Mouse (Mus musculus): ENCODE measurements at regions not wholly inside any gene's neighbourhood (a gene's known extent, or its start where the extent isn't known, plus 50 kb on each side); places are given as distances from the start of the nearest gene placed in this dataset.

GRCm38 (mm10) chr7:145067366-145067765, 127.6 kb upstream of the Ccnd1 start:
- H3K27me3 ChIP-seq (ENCODE audit: control insufficient read depth, insufficient read depth, low read depth, low read length) = no peaks in the 10 kb centered on the region
- no peak overlapping the region for H3K4me3 ChIP-seq (ENCODE audit: low read depth, low read length)
- no peak overlapping the region for H3K4me2 ChIP-seq (ENCODE audit: low read length)
- no peak for ATAC-seq
- H3K36me3 ChIP-seq (ENCODE audit: control insufficient read depth, insufficient read depth, low read length) = no peaks in the 10 kb centered on the region
- H3K4me1 ChIP-seq (ENCODE audit: control insufficient read depth, insufficient read depth, low read length) = no peaks in the 10 kb centered on the region
- WGBS = 62% methylated on average over 3 of the region's 3 CpGs
- H3K27ac ChIP-seq (ENCODE audit: low read length) = no peak overlapping the region
- H3K9ac ChIP-seq (ENCODE audit: low read depth, low read length) = no peak overlapping the region
- no peaks in the 10 kb centered on the region for H3K9me3 ChIP-seq (replicated peaks; ENCODE audit: control insufficient read depth, low read length, poor library complexity, severe bottlenecking)

GRCm38 (mm10) chr7:145056320-145056719, 116.6 kb upstream of the Ccnd1 start:
- Histone ChIP-seq H3K4me1 (ENCODE audit: control insufficient read depth, insufficient read depth, low read length) (no peaks in the 10 kb centered on the region), H3K4me3 (ENCODE audit: low read depth, low read length) (no peak overlapping the region), H3K4me2 (ENCODE audit: low read length) (no peak overlapping the region), H3K9ac (ENCODE audit: low read depth, low read length) (no peak overlapping the region), H3K9me3 (replicated peaks; ENCODE audit: control insufficient read depth, low read length, poor library complexity, severe bottlenecking) (peaks cover 4% of the 10 kb centered on the region), H3K36me3 (ENCODE audit: control insufficient read depth, insufficient read depth, low read length) (no peaks in the 10 kb centered on the region), H3K27ac (ENCODE audit: low read length) (no peak overlapping the region), H3K27me3 (ENCODE audit: control insufficient read depth, insufficient read depth, low read depth, low read length) (no peaks in the 10 kb centered on the region)
- WGBS = 66% methylated on average over 7 of the region's 7 CpGs
- ATAC-seq = no peak

GRCm38 (mm10) chr7:145051616-145052015, 111.9 kb upstream of the Ccnd1 start:
- no peaks in the 10 kb centered on the region for H3K4me1 ChIP-seq (ENCODE audit: control insufficient read depth, insufficient read depth, low read length)
- no peak overlapping the region for H3K4me3 ChIP-seq (ENCODE audit: low read depth, low read length)
- H3K27ac ChIP-seq (ENCODE audit: low read length) = no peak overlapping the region
- H3K27me3 ChIP-seq (ENCODE audit: control insufficient read depth, insufficient read depth, low read depth, low read length) = no peaks in the 10 kb centered on the region
- peaks cover 4% of the 10 kb centered on the region for H3K9me3 ChIP-seq (replicated peaks; ENCODE audit: control insufficient read depth, low read length, poor library complexity, severe bottlenecking)
- no peaks in the 10 kb centered on the region for H3K36me3 ChIP-seq (ENCODE audit: control insufficient read depth, insufficient read depth, low read length)
- no peak for ATAC-seq
- H3K4me2 ChIP-seq (ENCODE audit: low read length) = no peak overlapping the region
- H3K9ac ChIP-seq (ENCODE audit: low read depth, low read length) = no peak overlapping the region

GRCm38 (mm10) chr7:145050729-145051128, 111.0 kb upstream of the Ccnd1 start:
- H3K4me3 ChIP-seq (ENCODE audit: low read depth, low read length) = no peak overlapping the region
- no peaks in the 10 kb centered on the region for H3K36me3 ChIP-seq (ENCODE audit: control insufficient read depth, insufficient read depth, low read length)
- no peaks in the 10 kb centered on the region for H3K4me1 ChIP-seq (ENCODE audit: control insufficient read depth, insufficient read depth, low read length)
- peaks cover 4% of the 10 kb centered on the region for H3K9me3 ChIP-seq (replicated peaks; ENCODE audit: control insufficient read depth, low read length, poor library complexity, severe bottlenecking)
- no peak for ATAC-seq
- H3K27ac ChIP-seq (ENCODE audit: low read length) = no peak overlapping the region
- H3K4me2 ChIP-seq (ENCODE audit: low read length) = no peak overlapping the region
- WGBS = 90% methylated on average over 3 of the region's 3 CpGs
- no peaks in the 10 kb centered on the region for H3K27me3 ChIP-seq (ENCODE audit: control insufficient read depth, insufficient read depth, low read depth, low read length)
- H3K9ac ChIP-seq (ENCODE audit: low read depth, low read length) = no peak overlapping the region

GRCm38 (mm10) chr7:145048481-145048877, 108.8 kb upstream of the Ccnd1 start:
- Histone ChIP-seq H3K4me1 (ENCODE audit: control insufficient read depth, insufficient read depth, low read length) (no peaks in the 10 kb centered on the region), H3K9me3 (replicated peaks; ENCODE audit: control insufficient read depth, low read length, poor library complexity, severe bottlenecking) (no peaks in the 10 kb centered on the region), H3K27ac (ENCODE audit: low read length) (no peak overlapping the region), H3K9ac (ENCODE audit: low read depth, low read length) (no peak overlapping the region), H3K36me3 (ENCODE audit: control insufficient read depth, insufficient read depth, low read length) (no peaks in the 10 kb centered on the region), H3K4me2 (ENCODE audit: low read length) (no peak overlapping the region), H3K27me3 (ENCODE audit: control insufficient read depth, insufficient read depth, low read depth, low read length) (no peaks in the 10 kb centered on the region), H3K4me3 (ENCODE audit: low read depth, low read length) (no peak overlapping the region)
- no peak for ATAC-seq
- WGBS = 92% methylated on average over 5 of the region's 5 CpGs

- H3K27me3 ChIP-seq (ENCODE audit: control insufficient read depth, insufficient read depth, low read depth, low read length) = no peaks in the 10 kb centered on the region
- H3K9ac ChIP-seq (ENCODE audit: low read depth, low read length) = no peak overlapping the region
- H3K9me3 ChIP-seq (replicated peaks; ENCODE audit: control insufficient read depth, low read length, poor library complexity, severe bottlenecking) = no peaks in the 10 kb centered on the region
- WGBS = 77% methylated on average over 7 of the region's 7 CpGs
- H3K36me3 ChIP-seq (ENCODE audit: control insufficient read depth, insufficient read depth, low read length) = no peaks in the 10 kb centered on the region
- H3K27ac ChIP-seq (ENCODE audit: low read length) = no peak overlapping the region
- no peaks in the 10 kb centered on the region for H3K4me1 ChIP-seq (ENCODE audit: control insufficient read depth, insufficient read depth, low read length)
- no peak overlapping the region for H3K4me3 ChIP-seq (ENCODE audit: low read depth, low read length)
- no peak overlapping the region for H3K4me2 ChIP-seq (ENCODE audit: low read length)
- ATAC-seq = no peak
Observed at GRCm38 (mm10) chr7:145047771-145048480, 108.2 kb upstream of the Ccnd1 start.

- H3K27ac ChIP-seq (ENCODE audit: low read length) = no peak overlapping the region
- H3K9ac ChIP-seq (ENCODE audit: low read depth, low read length) = no peak overlapping the region
- no peaks in the 10 kb centered on the region for H3K9me3 ChIP-seq (replicated peaks; ENCODE audit: control insufficient read depth, low read length, poor library complexity, severe bottlenecking)
- no peak overlapping the region for H3K4me3 ChIP-seq (ENCODE audit: low read depth, low read length)
- no peaks in the 10 kb centered on the region for H3K4me1 ChIP-seq (ENCODE audit: control insufficient read depth, insufficient read depth, low read length)
- 70% methylated on average over 1 of the region's 1 CpGs for WGBS
- no peaks in the 10 kb centered on the region for H3K36me3 ChIP-seq (ENCODE audit: control insufficient read depth, insufficient read depth, low read length)
- H3K27me3 ChIP-seq (ENCODE audit: control insufficient read depth, insufficient read depth, low read depth, low read length) = no peaks in the 10 kb centered on the region
- no peak for ATAC-seq
- H3K4me2 ChIP-seq (ENCODE audit: low read length) = no peak overlapping the region
Observed at GRCm38 (mm10) chr7:145045230-145045629, 105.5 kb upstream of the Ccnd1 start.

- ATAC-seq = no peak
- H3K4me1 ChIP-seq (ENCODE audit: control insufficient read depth, insufficient read depth, low read length) = no peaks in the 10 kb centered on the region
Observed at GRCm38 (mm10) chr7:145043455-145044149, 103.9 kb upstream of the Ccnd1 start.

GRCm38 (mm10) chr7:145040871-145041270, 101.1 kb upstream of the Ccnd1 start:
- no peaks in the 10 kb centered on the region for H3K27me3 ChIP-seq (ENCODE audit: control insufficient read depth, insufficient read depth, low read depth, low read length)
- no peak overlapping the region for H3K9ac ChIP-seq (ENCODE audit: low read depth, low read length)
- no peak for ATAC-seq
- H3K4me3 ChIP-seq (ENCODE audit: low read depth, low read length) = no peak overlapping the region
- H3K36me3 ChIP-seq (ENCODE audit: control insufficient read depth, insufficient read depth, low read length) = no peaks in the 10 kb centered on the region
- no peak overlapping the region for H3K4me2 ChIP-seq (ENCODE audit: low read length)
- H3K27ac ChIP-seq (ENCODE audit: low read length) = no peak overlapping the region
- H3K4me1 ChIP-seq (ENCODE audit: control insufficient read depth, insufficient read depth, low read length) = no peaks in the 10 kb centered on the region
- WGBS = 86% methylated on average over 8 of the region's 8 CpGs
- H3K9me3 ChIP-seq (replicated peaks; ENCODE audit: control insufficient read depth, low read length, poor library complexity, severe bottlenecking) = no peaks in the 10 kb centered on the region

More at GRCm38 (mm10) chr7:145043455-145044149, 103.9 kb upstream of the Ccnd1 start:
- WGBS = 69% methylated on average over 7 of the region's 7 CpGs
- Histone ChIP-seq H3K27me3 (ENCODE audit: control insufficient read depth, insufficient read depth, low read depth, low read length) (no peaks in the 10 kb centered on the region), H3K9ac (ENCODE audit: low read depth, low read length) (no peak overlapping the region), H3K4me2 (ENCODE audit: low read length) (no peak overlapping the region), H3K9me3 (replicated peaks; ENCODE audit: control insufficient read depth, low read length, poor library complexity, severe bottlenecking) (no peaks in the 10 kb centered on the region), H3K27ac (ENCODE audit: low read length) (no peak overlapping the region), H3K36me3 (ENCODE audit: control insufficient read depth, insufficient read depth, low read length) (no peaks in the 10 kb centered on the region), H3K4me3 (ENCODE audit: low read depth, low read length) (no peak overlapping the region)

Measured in midbrain, embryonic 16.5 days (tissue).